Mouse (Mus musculus) ES-Bruce4 (cell line): ENCODE measurements at regions not wholly inside any gene's neighbourhood (a gene's known extent, or its start where the extent isn't known, plus 50 kb on each side); places are given as distances from the start of the nearest gene placed in this dataset.

Source experiments
- H3K27ac ChIP-seq: 2 replicates; pipeline ENCODE4 v1.5.1; 2012; ENCODE audit warnings: low read length, inconsistent platforms; ENCODE audit not compliant: insufficient read depth
- H3K27me3 ChIP-seq: 2 replicates; pipeline ENCODE4 v1.6.1; 2012; ENCODE audit warnings: mild to moderate bottlenecking, low read length, inconsistent platforms; ENCODE audit not compliant: control insufficient read depth, poor library complexity, insufficient read depth, severe bottlenecking
- H3K36me3 ChIP-seq: 2 replicates; pipeline ENCODE4 v1.6.1; 2012; ENCODE audit warnings: inconsistent platforms, mild to moderate bottlenecking, low read length, moderate library complexity; ENCODE audit not compliant: control insufficient read depth, poor library complexity, insufficient read depth, severe bottlenecking
- H3K4me1 ChIP-seq: one replicate; pipeline ENCODE4 v1.8.1; 2011; ENCODE audit warnings: low read length; ENCODE audit not compliant: control insufficient read depth, insufficient read depth
- H3K4me3 ChIP-seq: 2 replicates; pipeline ENCODE4 v1.5.1; 2011; ENCODE audit warnings: low read depth, mild to moderate bottlenecking, low read length
- H3K9ac ChIP-seq: 2 replicates; pipeline ENCODE4 v1.6.1; 2012; ENCODE audit warnings: low read depth, mild to moderate bottlenecking, inconsistent platforms; ENCODE audit not compliant: poor library complexity, severe bottlenecking
- H3K9me3 ChIP-seq: replicated peaks from 2 replicates; pipeline ENCODE4 v1.6.1; 2012; ENCODE audit warnings: mild to moderate bottlenecking, low read length, inconsistent platforms; ENCODE audit not compliant: control insufficient read depth, poor library complexity, insufficient read depth, severe bottlenecking
- CTCF ChIP-seq: IDR thresholded peaks from one replicate; pipeline ENCODE4 v1.8.1; 2011; ENCODE audit warnings: low read depth, low read length
- EP300 ChIP-seq: IDR thresholded peaks from 2 replicates; pipeline ENCODE4 v1.6.1; 2011; ENCODE audit warnings: low read depth, low read length; ENCODE audit not compliant: insufficient read depth
- POLR2A ChIP-seq: IDR thresholded peaks from one replicate; pipeline ENCODE4 v1.8.1; 2011; ENCODE audit warnings: low read length; ENCODE audit not compliant: insufficient read depth

- no peak for TF ChIP-seq EP300
- no peak for TF ChIP-seq CTCF
- no peak for TF ChIP-seq POLR2A
- Histone ChIP-seq H3K27ac (no peak overlapping the region), H3K9ac (no peak overlapping the region), H3K4me1 (no peaks in the 10 kb centered on the region), H3K9me3 (no peaks in the 10 kb centered on the region), H3K4me3 (no peak overlapping the region), H3K27me3 (no peaks in the 10 kb centered on the region), H3K36me3 (no peaks in the 10 kb centered on the region)
These were observed 60.0 kb upstream of the Ak4 start for GRCm38 (mm10) chr4:101359119-101359518.

- Histone ChIP-seq H3K27me3 (no peaks in the 10 kb centered on the region), H3K9ac (no peak overlapping the region), H3K36me3 (no peaks in the 10 kb centered on the region), H3K4me3 (no peak overlapping the region), H3K27ac (no peak overlapping the region), H3K4me1 (no peaks in the 10 kb centered on the region), H3K9me3 (no peaks in the 10 kb centered on the region)
- TF ChIP-seq EP300 = no peak
- TF ChIP-seq POLR2A = no peak
- TF ChIP-seq CTCF = no peak
These were observed 60.6 kb upstream of the Ak4 start for GRCm38 (mm10) chr4:101358525-101358924.

GRCm38 (mm10) chr4:101357923-101358322 is 61.2 kb upstream of the Ak4 start:
- H3K27me3 ChIP-seq = no peaks in the 10 kb centered on the region
- TF ChIP-seq POLR2A (no peak), EP300 (no peak), CTCF (no peak)
- H3K4me3 ChIP-seq = no peak overlapping the region
- peak overlapping the region; percentile 98 for H3K9ac ChIP-seq
- H3K27ac ChIP-seq = peak overlapping the region; percentile 27
- H3K36me3 ChIP-seq = no peaks in the 10 kb centered on the region
- no peaks in the 10 kb centered on the region for H3K9me3 ChIP-seq
- no peaks in the 10 kb centered on the region for H3K4me1 ChIP-seq

GRCm38 (mm10) chr4:101356954-101357891 is 61.9 kb upstream of the Ak4 start:
- H3K9ac ChIP-seq = peak overlapping the region; percentile 98
- H3K4me3 ChIP-seq = peak overlapping the region; percentile 72
- H3K4me1 ChIP-seq = no peaks in the 10 kb centered on the region
- no peak for TF ChIP-seq EP300
- TF ChIP-seq CTCF = no peak
- no peak for TF ChIP-seq POLR2A
- H3K9me3 ChIP-seq = no peaks in the 10 kb centered on the region
- no peaks in the 10 kb centered on the region for H3K36me3 ChIP-seq
- no peaks in the 10 kb centered on the region for H3K27me3 ChIP-seq
- H3K27ac ChIP-seq = peak overlapping the region; percentile 27

GRCm38 (mm10) chr4:101356093-101356953 is 62.8 kb upstream of the Ak4 start:
- no peaks in the 10 kb centered on the region for H3K27me3 ChIP-seq
- H3K9ac ChIP-seq = peak overlapping the region; percentile 98
- H3K4me3 ChIP-seq = peak overlapping the region; percentile 72
- no peaks in the 10 kb centered on the region for H3K9me3 ChIP-seq
- H3K27ac ChIP-seq = peak overlapping the region; percentile 45
- peak; percentile 52 for TF ChIP-seq EP300
- no peak for TF ChIP-seq CTCF
- peak; percentile 30 for TF ChIP-seq POLR2A
- H3K36me3 ChIP-seq = no peaks in the 10 kb centered on the region
- no peaks in the 10 kb centered on the region for H3K4me1 ChIP-seq
